Mouse (Mus musculus) cerebellum, adult 2 months (tissue): ENCODE data around the gene Lrp8.

Experiments
- CTCF ChIP-seq: fragments of 200-500 bp; IDR thresholded peaks from 2 replicates; pipeline ENCODE4 v1.5.1; 2011; ENCODE audit warnings: low read depth, mild to moderate bottlenecking, control low read depth, low read length, moderate library complexity, borderline replicate concordance; ENCODE audit not compliant: insufficient read depth
- POLR2A ChIP-seq: fragments of 200-500 bp; IDR thresholded peaks from 2 replicates; pipeline ENCODE4 v1.6.1; 2011; ENCODE audit warnings: low read length, control low read depth, borderline replicate concordance; ENCODE audit not compliant: insufficient read depth

- TF ChIP-seq POLR2A (no peak), CTCF (no peak)
These were observed 13.2 kb upstream of the Lrp8 start for GRCm38 (mm10) chr4:107788841-107789240.
